8 mouse cellular contexts compared by ENCODE assay signal in genomic region chr2:51148065-51148407, GRCm38 (mm10). TPM values are rescaled to one million over a fixed set of nuclear protein-coding genes. Genes with fewer than 3 reads are reported as not detected.
A peak's percentile ranks its signal among the peaks of the same experiment; 100 is the strongest.
DNase-seq lines count a peak whose midpoint lies in the region; ATAC-seq lines count a peak whose summit lies in the region.

No protein-coding gene starts in this region.

- no peaks in the 10 kb centered on the region for H3K9me3 ChIP-seq in erythroblast, embryonic 14.5 days (ENCODE audit: control insufficient read depth, low read length)
- H3K9me3 ChIP-seq in neural tube, embryonic 11.5 days (ENCODE audit: control insufficient read depth, low read length): no peaks in the 10 kb centered on the region
- H3K9me3 ChIP-seq in limb, embryonic 13.5 days: no peaks in the 10 kb centered on the region
- no peaks in the 10 kb centered on the region for H3K9me3 ChIP-seq in stomach, embryonic 15.5 days

- DNase-seq in neural tube, embryonic 11.5 days (ENCODE audit: low spot score): no peak
- no peak for DNase-seq in neural tube, embryonic 10.5 days (ENCODE audit: extremely low spot score, low spot score)
- no peak for DNase-seq in embryo, embryonic 9.5 days (ENCODE audit: extremely low spot score)
- DNase-seq in adrenal gland, postnatal 10 days: no peak

- ATAC-seq in erythroblast, adult 5-6 weeks (replicated peaks; ENCODE audit: low FRiP score, poor library complexity, severe bottlenecking): no peak
- ATAC-seq in neural tube, embryonic 11.5 days (ENCODE audit: insufficient read depth, low FRiP score, low TSS enrichment): peak; percentile 6; the same call in 1 of the 2 replicates
- ATAC-seq in limb, embryonic 13.5 days (ENCODE audit: low FRiP score, low read depth): no peak; the same call in 1 of the 2 replicates
- ATAC-seq in stomach, embryonic 15.5 days (ENCODE audit: insufficient read depth, low FRiP score, low read depth): peak; percentile 15; the same call in 1 of the 2 replicates

- 0% methylated on average over 20 of the region's 20 CpGs for WGBS in neural tube, embryonic 11.5 days
- 0% methylated on average over 20 of the region's 20 CpGs for WGBS in limb, embryonic 13.5 days
- WGBS in stomach, embryonic 15.5 days: under 1% methylated on average over 20 of the region's 20 CpGs

- H3K27me3 ChIP-seq in erythroblast, embryonic 14.5 days (ENCODE audit: control insufficient read depth): peaks cover 37% of the 10 kb centered on the region
- H3K27me3 ChIP-seq in neural tube, embryonic 11.5 days (ENCODE audit: control insufficient read depth, insufficient read depth, low read length): no peaks in the 10 kb centered on the region
- peaks cover 4% of the 10 kb centered on the region; the same call in 1 of the 2 replicates for H3K27me3 ChIP-seq in limb, embryonic 13.5 days
- no peaks in the 10 kb centered on the region for H3K27me3 ChIP-seq in stomach, embryonic 15.5 days (replicated peaks)

- H3K4me3 ChIP-seq in erythroblast, embryonic 14.5 days (replicated peaks): peak overlapping the region; percentile 60
- peak overlapping the region; percentile 97 for H3K4me3 ChIP-seq in neural tube, embryonic 11.5 days (ENCODE audit: low read depth, low read length)
- peak overlapping the region; percentile 98 for H3K4me3 ChIP-seq in limb, embryonic 13.5 days
- H3K4me3 ChIP-seq in stomach, embryonic 15.5 days (replicated peaks): peak overlapping the region; percentile 78

- H3K27ac ChIP-seq in neural tube, embryonic 11.5 days (ENCODE audit: low read depth, low read length): peak overlapping the region; percentile 94
- peak overlapping the region; percentile 94 for H3K27ac ChIP-seq in limb, embryonic 13.5 days
- peak overlapping the region; percentile 91 for H3K27ac ChIP-seq in stomach, embryonic 15.5 days

- H3K4me1 ChIP-seq in erythroblast, embryonic 14.5 days (ENCODE audit: control insufficient read depth): no peaks in the 10 kb centered on the region; the same call in 1 of the 2 replicates
- peaks cover 20% of the 10 kb centered on the region for H3K4me1 ChIP-seq in neural tube, embryonic 11.5 days (ENCODE audit: control insufficient read depth, insufficient read depth, low read length)
- H3K4me1 ChIP-seq in limb, embryonic 13.5 days: peaks cover 30% of the 10 kb centered on the region
- peaks cover 13% of the 10 kb centered on the region for H3K4me1 ChIP-seq in stomach, embryonic 15.5 days

- peak overlapping the region; percentile 71 for H3K4me2 ChIP-seq in neural tube, embryonic 11.5 days (ENCODE audit: low read depth)
- H3K4me2 ChIP-seq in limb, embryonic 13.5 days (replicated peaks): peak overlapping the region; percentile 71
- H3K4me2 ChIP-seq in stomach, embryonic 15.5 days: peak overlapping the region; percentile 55

- peak overlapping the region; percentile 98 for H3K9ac ChIP-seq in neural tube, embryonic 11.5 days (ENCODE audit: low read length)
- H3K9ac ChIP-seq in limb, embryonic 13.5 days: peak overlapping the region; percentile 99
- peak overlapping the region; percentile 93 for H3K9ac ChIP-seq in stomach, embryonic 15.5 days

- H3K36me3 ChIP-seq in erythroblast, embryonic 14.5 days (ENCODE audit: control insufficient read depth): no peaks in the 10 kb centered on the region
- H3K36me3 ChIP-seq in neural tube, embryonic 11.5 days (ENCODE audit: control insufficient read depth, insufficient read depth, low read length): no peaks in the 10 kb centered on the region
- peaks cover 6% of the 10 kb centered on the region for H3K36me3 ChIP-seq in limb, embryonic 13.5 days
- no peaks in the 10 kb centered on the region for H3K36me3 ChIP-seq in stomach, embryonic 15.5 days

RNA-seq across cellular contexts. Expression of gene Rnd3, which starts 0.9 kb away (rescaled TPM):
- not detected in 2 replicates for polyA plus RNA-seq in erythroblast, embryonic 14.5 days (2012)
- total RNA-seq in erythroblast, adult 5-6 weeks (2015; ENCODE audit: low replicate concordance): 2.5 and 4.2 TPM in 2 replicates
- total RNA-seq in erythroblast, adult 5-6 weeks (2017; ENCODE audit: low replicate concordance): 4.5 and 4.9 TPM in 2 replicates
- polyA plus RNA-seq in neural tube, embryonic 11.5 days (2014; fragmentation: Nextera tagmentation; extraction: Ambion mirVana): 261 and 278 TPM in 2 replicates
- 168 and 177 TPM in 2 replicates for polyA plus RNA-seq in limb, embryonic 13.5 days (2015; fragmentation: Nextera tagmentation; extraction: Ambion mirVana)
- polyA plus RNA-seq in stomach, embryonic 15.5 days (2015; fragmentation: Nextera tagmentation; extraction: Ambion mirVana): 63.1 and 66.3 TPM in 2 replicates
- 10 to 100 TPM; 37.9 to 38.1 TPM for total RNA-seq in adrenal gland, postnatal 10 days (2021)

Comparison
In these comparisons a context has a peak if more than half of its experiments do, and no peak if none do; other contexts are left out.
1. ATAC-seq: peak in neural tube, embryonic 11.5 days (single experiment) and stomach, embryonic 15.5 days (single experiment); none in erythroblast, adult 5-6 weeks (single experiment) and limb, embryonic 13.5 days (single experiment).
2. RNA of gene Rnd3, which starts 0.9 kb away (polyA plus RNA-seq): 261 to 278 TPM in neural tube, embryonic 11.5 days, 168 to 177 TPM in limb, embryonic 13.5 days and 63.1 to 66.3 TPM in stomach, embryonic 15.5 days; not detected in erythroblast, embryonic 14.5 days; every median in the first group is over 10 times any median in the second.
3. Peak in every context shown above with its lines, with median percentiles within 50 percentile points of each other: H3K4me3 ChIP-seq, H3K27ac ChIP-seq, H3K4me2 ChIP-seq and H3K9ac ChIP-seq.